Mouse (Mus musculus): ENCODE data around the gene Gm498. TPM values are rescaled to one million over a fixed set of nuclear protein-coding genes. Genes with fewer than 3 reads are reported as not detected.

Gm498 gene
- polyA plus RNA-seq, 1 experiment from 2014 or later: not detected

GRCm38 (mm10) chr7:143830399-143830798 is 36.2 kb upstream of the Gm498 start:
- peak; percentile 12; the same call in 1 of the 2 replicates for ATAC-seq (replicated peaks; ENCODE audit: insufficient number of reproducible peaks, low FRiP score, low TSS enrichment, low read depth)
- peak overlapping the region; percentile 71 for H3K4me2 ChIP-seq (ENCODE audit: low read depth, low read length)
- peak; percentile 2 for DNase-seq (ENCODE audit: low spot score)
- no peaks in the 10 kb centered on the region for H3K9me3 ChIP-seq (replicated peaks; ENCODE audit: control insufficient read depth, low read length)
- peak overlapping the region; percentile 56 for H3K4me3 ChIP-seq (ENCODE audit: low read depth, low read length)
- no peaks in the 10 kb centered on the region; the same call in 1 of the 2 replicates for H3K4me1 ChIP-seq (ENCODE audit: control insufficient read depth, insufficient read depth, low read length)
- no peaks in the 10 kb centered on the region for H3K36me3 ChIP-seq (replicated peaks; ENCODE audit: control insufficient read depth, insufficient read depth, low read depth, low read length)
- WGBS: 11% methylated on average over 6 of the region's 6 CpGs
- peak overlapping the region; percentile 54 for H3K9ac ChIP-seq (replicated peaks; ENCODE audit: low read length)
- no peak overlapping the region for H3K27ac ChIP-seq (replicated peaks; ENCODE audit: low read depth, low read length)
- H3K27me3 ChIP-seq (ENCODE audit: control insufficient read depth, insufficient read depth, low read length): no peaks in the 10 kb centered on the region

GRCm38 (mm10) chr7:143832196-143832595 is 34.4 kb upstream of the Gm498 start:
- 88% methylated on average over 8 of the region's 8 CpGs for WGBS
- no peaks in the 10 kb centered on the region; the same call in 1 of the 2 replicates for H3K4me1 ChIP-seq (ENCODE audit: control insufficient read depth, insufficient read depth, low read length)
- H3K36me3 ChIP-seq (replicated peaks; ENCODE audit: control insufficient read depth, insufficient read depth, low read depth, low read length): no peaks in the 10 kb centered on the region
- H3K4me3 ChIP-seq (ENCODE audit: low read depth, low read length): no peak overlapping the region
- H3K27ac ChIP-seq (replicated peaks; ENCODE audit: low read depth, low read length): no peak overlapping the region
- H3K27me3 ChIP-seq (ENCODE audit: control insufficient read depth, insufficient read depth, low read length): no peaks in the 10 kb centered on the region
- no peaks in the 10 kb centered on the region for H3K9me3 ChIP-seq (replicated peaks; ENCODE audit: control insufficient read depth, low read length)
- ATAC-seq (replicated peaks; ENCODE audit: insufficient number of reproducible peaks, low FRiP score, low TSS enrichment, low read depth) (no peak), DNase-seq (ENCODE audit: low spot score) (no peak)
- no peak overlapping the region for H3K4me2 ChIP-seq (ENCODE audit: low read depth, low read length)
- H3K9ac ChIP-seq (replicated peaks; ENCODE audit: low read length): no peak overlapping the region

- 88% methylated on average over 2 of the region's 2 CpGs for WGBS
- Histone ChIP-seq H3K9me3 (replicated peaks; ENCODE audit: control insufficient read depth, low read length) (no peaks in the 10 kb centered on the region), H3K4me3 (ENCODE audit: low read depth, low read length) (no peak overlapping the region), H3K4me2 (ENCODE audit: low read depth, low read length) (no peak overlapping the region), H3K9ac (replicated peaks; ENCODE audit: low read length) (no peak overlapping the region), H3K27ac (replicated peaks; ENCODE audit: low read depth, low read length) (no peak overlapping the region), H3K27me3 (ENCODE audit: control insufficient read depth, insufficient read depth, low read length) (no peaks in the 10 kb centered on the region), H3K4me1 (ENCODE audit: control insufficient read depth, insufficient read depth, low read length) (no peaks in the 10 kb centered on the region; the same call in 1 of the 2 replicates), H3K36me3 (replicated peaks; ENCODE audit: control insufficient read depth, insufficient read depth, low read depth, low read length) (no peaks in the 10 kb centered on the region; the same call in 1 of the 2 replicates)
- ATAC-seq (replicated peaks; ENCODE audit: insufficient number of reproducible peaks, low FRiP score, low TSS enrichment, low read depth) (no peak), DNase-seq (ENCODE audit: low spot score) (no peak)
Observed at GRCm38 (mm10) chr7:143832611-143833010, 34.0 kb upstream of the Gm498 start.

- DNase-seq (ENCODE audit: low spot score): no peak
- Histone ChIP-seq H3K4me3 (ENCODE audit: low read depth, low read length) (no peak overlapping the region), H3K4me1 (ENCODE audit: control insufficient read depth, insufficient read depth, low read length) (no peaks in the 10 kb centered on the region; the same call in 1 of the 2 replicates), H3K36me3 (replicated peaks; ENCODE audit: control insufficient read depth, insufficient read depth, low read depth, low read length) (no peaks in the 10 kb centered on the region; the same call in 1 of the 2 replicates), H3K27me3 (ENCODE audit: control insufficient read depth, insufficient read depth, low read length) (no peaks in the 10 kb centered on the region), H3K27ac (replicated peaks; ENCODE audit: low read depth, low read length) (no peak overlapping the region), H3K4me2 (ENCODE audit: low read depth, low read length) (no peak overlapping the region), H3K9ac (replicated peaks; ENCODE audit: low read length) (no peak overlapping the region), H3K9me3 (replicated peaks; ENCODE audit: control insufficient read depth, low read length) (no peaks in the 10 kb centered on the region)
- 83% methylated on average over 6 of the region's 6 CpGs for WGBS
- ATAC-seq (replicated peaks; ENCODE audit: insufficient number of reproducible peaks, low FRiP score, low TSS enrichment, low read depth): no peak
Observed at GRCm38 (mm10) chr7:143833581-143834190, 33.0 kb upstream of the Gm498 start.

- H3K27me3 ChIP-seq (ENCODE audit: control insufficient read depth, insufficient read depth, low read length): no peaks in the 10 kb centered on the region
- no peak overlapping the region for H3K4me2 ChIP-seq (ENCODE audit: low read depth, low read length)
- no peaks in the 10 kb centered on the region; the same call in 1 of the 2 replicates for H3K4me1 ChIP-seq (ENCODE audit: control insufficient read depth, insufficient read depth, low read length)
- no peak overlapping the region for H3K9ac ChIP-seq (replicated peaks; ENCODE audit: low read length)
- H3K4me3 ChIP-seq (ENCODE audit: low read depth, low read length): no peak overlapping the region
- H3K9me3 ChIP-seq (replicated peaks; ENCODE audit: control insufficient read depth, low read length): no peaks in the 10 kb centered on the region
- WGBS: 90% methylated on average over 2 of the region's 2 CpGs
- H3K27ac ChIP-seq (replicated peaks; ENCODE audit: low read depth, low read length): no peak overlapping the region
- DNase-seq (ENCODE audit: low spot score) (no peak), ATAC-seq (replicated peaks; ENCODE audit: insufficient number of reproducible peaks, low FRiP score, low TSS enrichment, low read depth) (no peak)
- H3K36me3 ChIP-seq (replicated peaks; ENCODE audit: control insufficient read depth, insufficient read depth, low read depth, low read length): no peaks in the 10 kb centered on the region; the same call in 1 of the 2 replicates
Observed at GRCm38 (mm10) chr7:143834316-143834715, 32.3 kb upstream of the Gm498 start.

GRCm38 (mm10) chr7:143834972-143835371 is 31.7 kb upstream of the Gm498 start:
- no peak for DNase-seq (ENCODE audit: low spot score)

GRCm38 (mm10) chr7:143837705-143838358 is 28.8 kb upstream of the Gm498 start:
- H3K4me3 ChIP-seq (ENCODE audit: low read depth, low read length): no peak overlapping the region
- H3K4me1 ChIP-seq (ENCODE audit: control insufficient read depth, insufficient read depth, low read length): no peaks in the 10 kb centered on the region
- DNase-seq (ENCODE audit: low spot score) (no peak), ATAC-seq (replicated peaks; ENCODE audit: insufficient number of reproducible peaks, low FRiP score, low TSS enrichment, low read depth) (no peak)
- H3K36me3 ChIP-seq (replicated peaks; ENCODE audit: control insufficient read depth, insufficient read depth, low read depth, low read length): peaks cover 6% of the 10 kb centered on the region
- WGBS: 80% methylated on average over 3 of the region's 3 CpGs
- H3K27ac ChIP-seq (replicated peaks; ENCODE audit: low read depth, low read length): no peak overlapping the region
- no peak overlapping the region for H3K9ac ChIP-seq (replicated peaks; ENCODE audit: low read length)
- no peaks in the 10 kb centered on the region for H3K27me3 ChIP-seq (ENCODE audit: control insufficient read depth, insufficient read depth, low read length)
- no peaks in the 10 kb centered on the region for H3K9me3 ChIP-seq (replicated peaks; ENCODE audit: control insufficient read depth, low read length)
- no peak overlapping the region for H3K4me2 ChIP-seq (ENCODE audit: low read depth, low read length)

More at GRCm38 (mm10) chr7:143834972-143835371, 31.7 kb upstream of the Gm498 start:
- Histone ChIP-seq H3K27ac (replicated peaks; ENCODE audit: low read depth, low read length) (no peak overlapping the region), H3K9me3 (replicated peaks; ENCODE audit: control insufficient read depth, low read length) (no peaks in the 10 kb centered on the region), H3K4me3 (ENCODE audit: low read depth, low read length) (no peak overlapping the region), H3K4me1 (ENCODE audit: control insufficient read depth, insufficient read depth, low read length) (no peaks in the 10 kb centered on the region; the same call in 1 of the 2 replicates), H3K27me3 (ENCODE audit: control insufficient read depth, insufficient read depth, low read length) (no peaks in the 10 kb centered on the region), H3K9ac (replicated peaks; ENCODE audit: low read length) (no peak overlapping the region), H3K4me2 (ENCODE audit: low read depth, low read length) (no peak overlapping the region), H3K36me3 (replicated peaks; ENCODE audit: control insufficient read depth, insufficient read depth, low read depth, low read length) (no peaks in the 10 kb centered on the region; the same call in 1 of the 2 replicates)
- WGBS: 78% methylated on average over 3 of the region's 3 CpGs
- no peak for ATAC-seq (replicated peaks; ENCODE audit: insufficient number of reproducible peaks, low FRiP score, low TSS enrichment, low read depth)

GRCm38 (mm10) chr7:143840121-143840520 is 26.5 kb upstream of the Gm498 start:
- DNase-seq (ENCODE audit: low spot score) (no peak), ATAC-seq (replicated peaks; ENCODE audit: insufficient number of reproducible peaks, low FRiP score, low TSS enrichment, low read depth) (no peak)
- no peak overlapping the region for H3K9ac ChIP-seq (replicated peaks; ENCODE audit: low read length)
- H3K9me3 ChIP-seq (replicated peaks; ENCODE audit: control insufficient read depth, low read length): no peaks in the 10 kb centered on the region
- no peaks in the 10 kb centered on the region for H3K4me1 ChIP-seq (ENCODE audit: control insufficient read depth, insufficient read depth, low read length)
- H3K27me3 ChIP-seq (ENCODE audit: control insufficient read depth, insufficient read depth, low read length): no peaks in the 10 kb centered on the region
- H3K36me3 ChIP-seq (replicated peaks; ENCODE audit: control insufficient read depth, insufficient read depth, low read depth, low read length): peaks cover 16% of the 10 kb centered on the region
- WGBS: 94% methylated on average over 5 of the region's 5 CpGs
- no peak overlapping the region for H3K4me3 ChIP-seq (ENCODE audit: low read depth, low read length)
- no peak overlapping the region for H3K27ac ChIP-seq (replicated peaks; ENCODE audit: low read depth, low read length)
- H3K4me2 ChIP-seq (ENCODE audit: low read depth, low read length): no peak overlapping the region

All from embryonic facial prominence, embryonic 11.5 days (tissue).